Mouse (Mus musculus) E14TG2a.4 (cell line): Measurements from ENCODE around the gene Crip2.

Experiments used
- H3K27me3 ChIP-seq: 2 replicates; pipeline ENCODE4 v1.6.1; 2014; ENCODE audit warnings: low read length, control low read depth; ENCODE audit not compliant: insufficient read depth
- H3K36me3 ChIP-seq: 2 replicates; pipeline ENCODE4 v1.6.1; 2014; ENCODE audit warnings: low read length, control low read depth; ENCODE audit not compliant: insufficient read depth
- H3K4me1 ChIP-seq: replicated peaks from 2 replicates; pipeline ENCODE4 v1.6.1; 2014; ENCODE audit warnings: low read depth, low read length, control low read depth
- H3K4me3 ChIP-seq: replicated peaks from 2 replicates; pipeline ENCODE4 v1.5.1; 2014; ENCODE audit warnings: mild to moderate bottlenecking, low read length
- H3K9me3 ChIP-seq: 2 replicates; pipeline ENCODE4 v1.6.1; 2014; ENCODE audit warnings: low read length, control low read depth
- CTCF ChIP-seq: conservative IDR thresholded peaks from 2 replicates; pipeline ENCODE4 v1.5.1; 2014; ENCODE audit warnings: low read length
- NANOG ChIP-seq: IDR thresholded peaks from 2 replicates; pipeline ENCODE4 v1.6.1; 2014; ENCODE audit warnings: borderline replicate concordance, low read length, mixed read lengths
- POU5F1 ChIP-seq: IDR thresholded peaks from 2 replicates; pipeline ENCODE4 v1.6.1; 2014; ENCODE audit warnings: low read length, borderline replicate concordance

Crip2 gene

GRCm38 (mm10) chr12:113149896-113150295 is 9.9 kb downstream of the Crip2 start:
- H3K36me3 ChIP-seq: peaks cover 25% of the 10 kb centered on the region
- peaks cover 99% of the 10 kb centered on the region for H3K4me1 ChIP-seq
- no peak overlapping the region for H3K4me3 ChIP-seq
- H3K27me3 ChIP-seq: peaks cover 46% of the 10 kb centered on the region
- no peaks in the 10 kb centered on the region for H3K9me3 ChIP-seq
- no peak for TF ChIP-seq NANOG
- TF ChIP-seq CTCF: no peak
- no peak for TF ChIP-seq POU5F1

GRCm38 (mm10) chr12:113150591-113150990 is 10.6 kb downstream of the Crip2 start:
- peaks cover 46% of the 10 kb centered on the region for H3K27me3 ChIP-seq
- no peak overlapping the region for H3K4me3 ChIP-seq
- H3K4me1 ChIP-seq: peaks cover 100% of the 10 kb centered on the region
- TF ChIP-seq NANOG: no peak
- TF ChIP-seq CTCF: no peak
- TF ChIP-seq POU5F1: no peak
- H3K9me3 ChIP-seq: no peaks in the 10 kb centered on the region
- peaks cover 18% of the 10 kb centered on the region for H3K36me3 ChIP-seq

- Histone ChIP-seq H3K36me3 (peaks cover 15% of the 10 kb centered on the region), H3K27me3 (peaks cover 46% of the 10 kb centered on the region), H3K4me3 (peak overlapping the region; percentile 82), H3K9me3 (no peaks in the 10 kb centered on the region), H3K4me1 (peaks cover 97% of the 10 kb centered on the region)
- TF ChIP-seq POU5F1: no peak
- no peak for TF ChIP-seq NANOG
- TF ChIP-seq CTCF: no peak
These were observed 11.0 kb downstream of the Crip2 start for GRCm38 (mm10) chr12:113151046-113151445.

DNA sequence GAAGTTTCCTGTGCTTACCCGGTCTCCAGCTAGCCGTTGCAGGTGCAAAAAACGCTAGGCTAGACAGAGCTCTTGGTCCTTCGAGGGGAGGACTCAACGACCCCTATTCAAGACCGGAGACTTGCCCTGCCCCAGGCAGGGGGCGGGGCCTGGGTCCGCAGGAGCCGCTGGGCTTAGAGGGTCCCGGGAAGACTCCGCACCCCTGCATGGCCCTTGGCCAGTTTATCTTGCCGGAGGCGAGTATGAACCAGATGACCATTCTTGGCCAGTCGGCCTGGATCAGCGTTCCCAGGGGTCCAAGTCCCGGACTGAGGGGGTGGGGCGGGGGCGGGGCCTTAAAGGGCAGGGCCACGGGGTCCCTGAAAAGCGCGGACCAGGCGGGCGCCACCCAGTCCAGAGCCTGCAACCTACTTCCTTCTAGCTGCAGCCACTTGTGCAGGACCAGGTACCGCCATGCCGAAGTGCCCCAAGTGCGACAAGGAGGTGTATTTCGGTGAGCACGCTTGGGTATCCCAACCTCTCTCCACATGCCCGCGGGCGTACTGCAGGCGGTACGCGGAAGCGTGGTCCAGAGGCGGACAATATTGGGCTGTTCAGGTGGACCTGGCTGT is 11.7 kb downstream of the Crip2 start:
- no peaks in the 10 kb centered on the region for H3K9me3 ChIP-seq
- TF ChIP-seq CTCF (no peak), POU5F1 (no peak), NANOG (no peak)
- H3K4me3 ChIP-seq: peak overlapping the region; percentile 82
- peaks cover 15% of the 10 kb centered on the region for H3K36me3 ChIP-seq
- H3K4me1 ChIP-seq: peaks cover 91% of the 10 kb centered on the region
- peaks cover 46% of the 10 kb centered on the region for H3K27me3 ChIP-seq

DNA sequence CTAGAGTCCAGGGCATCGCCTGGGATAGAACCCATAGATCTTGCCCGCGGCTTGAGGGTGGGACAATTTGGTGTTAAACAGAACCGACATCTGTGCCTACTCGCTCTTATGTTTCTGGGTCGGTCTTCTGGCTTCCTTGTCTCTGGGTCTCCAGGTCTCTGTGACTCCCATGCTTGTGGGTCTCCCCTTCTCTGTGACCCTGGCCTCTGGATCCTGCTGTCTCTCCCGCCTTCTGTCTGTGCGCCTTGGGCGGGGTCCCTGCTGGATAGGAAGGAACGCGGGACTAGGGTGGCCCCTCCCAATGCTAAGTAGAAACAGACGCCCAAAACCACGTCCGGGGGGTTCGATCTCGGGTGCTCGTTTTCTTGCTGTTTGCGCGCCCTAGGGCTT is 12.2 kb downstream of the Crip2 start:
- no peaks in the 10 kb centered on the region for H3K9me3 ChIP-seq
- peaks cover 17% of the 10 kb centered on the region for H3K36me3 ChIP-seq
- peaks cover 91% of the 10 kb centered on the region for H3K4me1 ChIP-seq
- TF ChIP-seq NANOG: no peak
- TF ChIP-seq POU5F1: no peak
- no peak for TF ChIP-seq CTCF
- H3K27me3 ChIP-seq: peaks cover 42% of the 10 kb centered on the region
- peak overlapping the region; percentile 82 for H3K4me3 ChIP-seq

DNA sequence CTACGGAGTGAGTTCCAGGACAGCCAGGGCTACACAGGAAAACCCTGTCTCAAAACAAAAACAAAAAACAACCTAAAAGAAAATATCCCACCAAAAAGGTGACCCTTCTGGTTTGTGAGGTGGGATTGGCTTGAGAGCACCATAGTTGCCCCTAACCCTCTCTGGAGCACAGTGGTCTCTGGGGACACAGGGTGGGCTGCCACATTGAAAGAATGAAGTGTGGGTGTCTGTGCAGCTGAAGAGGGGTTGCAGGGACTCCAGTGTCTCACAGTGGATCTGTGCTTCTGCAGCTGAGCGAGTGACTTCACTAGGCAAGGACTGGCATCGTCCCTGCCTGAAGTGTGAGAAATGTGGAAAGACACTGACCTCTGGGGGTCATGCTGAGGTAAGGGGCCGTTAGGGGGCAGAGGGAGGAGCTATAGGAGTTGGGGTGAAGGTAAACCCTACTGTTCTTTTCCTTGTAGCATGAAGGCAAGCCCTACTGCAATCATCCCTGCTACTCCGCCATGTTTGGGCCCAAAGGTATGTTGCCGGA is 13.0 kb downstream of the Crip2 start:
- Histone ChIP-seq H3K27me3 (peaks cover 39% of the 10 kb centered on the region), H3K9me3 (no peaks in the 10 kb centered on the region), H3K4me3 (peak overlapping the region; percentile 82), H3K36me3 (peaks cover 24% of the 10 kb centered on the region), H3K4me1 (peaks cover 91% of the 10 kb centered on the region)
- TF ChIP-seq NANOG (no peak), POU5F1 (no peak), CTCF (no peak)

DNA sequence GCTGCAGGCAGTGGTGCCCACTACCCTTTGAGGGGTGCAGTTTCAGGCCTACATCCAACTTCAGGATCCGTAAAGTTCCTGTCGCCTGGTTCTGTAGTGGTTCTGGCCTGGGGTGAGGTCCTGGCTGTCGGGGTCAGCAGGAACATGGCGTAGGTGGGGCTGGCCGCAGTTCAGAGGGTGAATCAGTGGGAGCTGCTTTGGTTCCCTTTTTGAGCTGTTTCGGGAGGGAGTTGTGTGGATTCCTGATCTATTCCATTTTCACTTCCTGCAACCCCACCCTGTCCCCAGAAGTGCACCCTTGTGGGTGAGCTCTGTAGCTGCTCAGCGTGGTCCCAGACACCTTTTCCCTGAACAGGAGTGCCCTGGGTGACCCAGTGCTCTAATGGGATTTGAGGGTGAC is 13.9 kb downstream of the Crip2 start:
- TF ChIP-seq NANOG (no peak), CTCF (no peak), POU5F1 (no peak)
- H3K4me1 ChIP-seq: peaks cover 84% of the 10 kb centered on the region
- peaks cover 39% of the 10 kb centered on the region for H3K27me3 ChIP-seq
- no peak overlapping the region; the same call in 1 of the 2 replicates for H3K4me3 ChIP-seq
- H3K9me3 ChIP-seq: no peaks in the 10 kb centered on the region
- H3K36me3 ChIP-seq: peaks cover 27% of the 10 kb centered on the region

- Histone ChIP-seq H3K27me3 (peaks cover 33% of the 10 kb centered on the region), H3K4me3 (peak overlapping the region; percentile 68), H3K4me1 (peaks cover 82% of the 10 kb centered on the region), H3K36me3 (peaks cover 32% of the 10 kb centered on the region), H3K9me3 (no peaks in the 10 kb centered on the region)
- TF ChIP-seq POU5F1: no peak
- no peak for TF ChIP-seq NANOG
- no peak for TF ChIP-seq CTCF
These were observed 14.7 kb downstream of the Crip2 start for GRCm38 (mm10) chr12:113154747-113155075.
